Mouse (Mus musculus) kidney, postnatal 0 days (tissue): ENCODE measurements around the gene Dpf2. TPM values are rescaled to one million over a fixed set of nuclear protein-coding genes. Genes with fewer than 3 reads are reported as not detected.

ENCODE experiments used
- ATAC-seq: fragments of 200-750 bp; cut with Nextera tagmentation; replicated peaks from 2 replicates; pipeline ENCODE4 v1.8.0; 2017; ENCODE audit warnings: low read depth, moderate number of reproducible peaks, moderate TSS enrichment, moderate library complexity; ENCODE audit not compliant: low FRiP score
- DNase-seq: peaks from one replicate; pipeline ENCODE4 v3.0.0-alpha.2; 2016; ENCODE audit warnings: low spot score
- H3K27ac ChIP-seq: fragments of 300-500 bp; sonication (generic); 2 replicates; pipeline ENCODE4 v1.5.1; 2014; ENCODE audit warnings: mild to moderate bottlenecking
- H3K27me3 ChIP-seq: fragments of 300-500 bp; sonication (generic); 2 replicates; pipeline ENCODE4 v1.6.1; 2014; ENCODE audit warnings: low read length, mixed read lengths; ENCODE audit not compliant: insufficient read depth
- H3K36me3 ChIP-seq: fragments of 300-500 bp; sonication (generic); 2 replicates; pipeline ENCODE4 v1.6.1; 2014; ENCODE audit warnings: low read length, mixed read lengths; ENCODE audit not compliant: insufficient read depth
- H3K4me1 ChIP-seq: fragments of 300-500 bp; sonication (generic); replicated peaks from 2 replicates; pipeline ENCODE4 v1.6.1; 2014; ENCODE audit warnings: antibody characterized with exemption, low read length, mixed read lengths; ENCODE audit not compliant: insufficient read depth
- H3K4me2 ChIP-seq: fragments of 300-500 bp; sonication (generic); 2 replicates; pipeline ENCODE4 v1.6.1; 2014; ENCODE audit warnings: mild to moderate bottlenecking, low read length, moderate library complexity, mixed read lengths
- H3K4me3 ChIP-seq: fragments of 300-500 bp; sonication (generic); replicated peaks from 2 replicates; pipeline ENCODE4 v1.5.1; 2014; ENCODE audit warnings: low read depth, low read length
- H3K9ac ChIP-seq: fragments of 300-500 bp; sonication (generic); 2 replicates; pipeline ENCODE4 v1.6.1; 2014; ENCODE audit warnings: low read depth, low read length
- H3K9me3 ChIP-seq: fragments of 300-500 bp; sonication (generic); replicated peaks from 2 replicates; pipeline ENCODE4 v1.6.1; 2016; ENCODE audit warnings: low read length, inconsistent platforms, mixed read lengths
- CTCF ChIP-seq: IDR thresholded peaks from 2 replicates; pipeline ENCODE4 v1.5.1; 2016; ENCODE audit warnings: antibody characterized with exemption, low read depth, mild to moderate bottlenecking, moderate library complexity
- WGBS: fragments of 180-500 bp; shearing (Covaris S2); extraction: QIAGEN DNeasy Blood & Tissue Kit; methylation state at CpG from one replicate; pipeline ENCODE4 v1.1.7; 2014; 5-methylcytosine and 5-hydroxymethylcytosine counted together
- polyA plus RNA-seq: library from polyadenylated mRNA; unstranded; fragments of >200 nt; fragmentation: Nextera tagmentation; extraction: Ambion mirVana; gene quantifications from 2 replicates; pipeline ENCODE4 v1.2.1, GENCODE M21; 2015

The Dpf2 gene
- polyA plus RNA-seq, 1 experiment from 2014 or later: 109 TPM

- Histone ChIP-seq H3K27ac (no peak overlapping the region), H3K4me3 (no peak overlapping the region), H3K4me2 (no peak overlapping the region), H3K36me3 (peaks cover 62% of the 10 kb centered on the region), H3K9me3 (no peaks in the 10 kb centered on the region), H3K27me3 (no peaks in the 10 kb centered on the region), H3K9ac (no peak overlapping the region), H3K4me1 (no peaks in the 10 kb centered on the region)
- no peak for DNase-seq
- WGBS: 91% methylated on average over 20 of the region's 20 CpGs
- no peak for ATAC-seq
- no peak for TF ChIP-seq CTCF
These were observed 48.0 kb downstream of the Dpf2 start for GRCm38 (mm10) chr19:5864710-5865398.

DNA sequence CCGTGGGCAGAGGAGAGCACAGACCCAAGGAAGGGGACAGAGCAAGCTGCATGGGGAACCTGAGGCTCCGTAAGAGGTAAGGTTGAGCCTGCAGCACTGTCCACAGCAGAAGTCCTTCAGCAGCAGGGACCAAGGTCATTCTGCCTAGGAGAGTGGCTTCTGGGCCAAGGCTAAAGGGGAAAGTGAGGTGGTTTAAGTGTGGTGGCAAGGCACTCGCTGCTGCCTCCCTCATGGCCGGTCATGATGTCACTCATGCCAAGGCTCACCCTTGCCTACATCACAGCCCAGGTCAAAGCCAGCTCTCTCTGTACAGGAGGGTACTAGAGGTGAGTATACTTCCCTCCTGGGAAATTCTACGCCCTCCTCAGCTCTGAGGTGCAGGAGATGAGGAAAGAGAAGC, 49.0 kb downstream of the Dpf2 start:
- Histone ChIP-seq H3K4me2 (no peak overlapping the region), H3K4me1 (no peaks in the 10 kb centered on the region), H3K36me3 (peaks cover 66% of the 10 kb centered on the region), H3K27ac (no peak overlapping the region), H3K4me3 (no peak overlapping the region), H3K9me3 (no peaks in the 10 kb centered on the region), H3K27me3 (no peaks in the 10 kb centered on the region), H3K9ac (no peak overlapping the region)
- DNase-seq (no peak), ATAC-seq (0 out of 2 replicates have a peak, but pooled peaks have one; percentile 23)
- WGBS: 98% methylated on average over 5 of the region's 5 CpGs
- TF ChIP-seq CTCF: no peak

DNA sequence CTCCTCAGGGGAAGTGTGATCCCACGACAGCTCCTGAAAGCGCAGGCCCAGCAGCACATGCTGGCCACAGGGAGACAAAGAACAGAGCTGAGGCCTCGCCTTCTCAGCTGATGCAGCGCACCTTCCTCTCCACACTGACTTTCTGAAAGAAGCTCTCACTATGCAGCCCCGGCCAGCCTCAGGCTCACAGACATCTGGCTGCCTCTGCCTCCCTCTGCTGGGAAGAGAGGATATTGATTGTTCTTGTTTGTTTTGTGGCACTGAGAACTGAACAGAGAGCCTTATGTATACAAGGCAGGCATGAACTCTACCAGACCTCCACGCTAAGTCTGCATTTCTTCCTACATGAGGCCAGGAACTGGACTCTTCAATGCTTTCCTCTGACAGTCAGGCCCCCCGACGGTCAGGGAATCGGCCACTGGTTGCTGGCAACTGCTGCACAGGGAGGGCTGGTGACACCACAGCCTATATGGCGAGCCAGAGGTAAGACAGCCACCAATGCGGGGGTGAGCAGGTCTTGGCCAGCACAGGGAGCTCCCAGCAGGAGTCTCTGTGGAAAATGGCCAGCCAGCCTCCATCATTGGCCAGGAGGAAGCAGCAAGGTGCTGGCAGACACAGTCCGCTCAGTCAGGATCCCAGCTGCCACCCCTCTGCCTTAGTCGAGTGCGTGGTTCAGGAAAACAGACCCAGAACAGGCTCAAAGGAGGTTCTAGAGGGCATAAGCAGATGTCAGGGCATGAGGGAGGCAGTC, 50.3 kb downstream of the Dpf2 start:
- H3K27ac ChIP-seq: no peak overlapping the region
- no peak overlapping the region for H3K4me3 ChIP-seq
- no peaks in the 10 kb centered on the region for H3K9me3 ChIP-seq
- H3K36me3 ChIP-seq: peaks cover 71% of the 10 kb centered on the region
- peak; percentile 25; the same call in 1 of the 2 replicates for TF ChIP-seq CTCF
- 96% methylated on average over 14 of the region's 14 CpGs for WGBS
- no peak for DNase-seq
- H3K4me1 ChIP-seq: no peaks in the 10 kb centered on the region
- ATAC-seq: no peak
- no peak overlapping the region for H3K4me2 ChIP-seq
- H3K9ac ChIP-seq: no peak overlapping the region
- H3K27me3 ChIP-seq: no peaks in the 10 kb centered on the region

GRCm38 (mm10) chr19:5856604-5857003, 56.2 kb downstream of the Dpf2 start:
- ATAC-seq: no peak
- Histone ChIP-seq H3K36me3 (peaks cover 60% of the 10 kb centered on the region), H3K9ac (no peak overlapping the region), H3K9me3 (no peaks in the 10 kb centered on the region), H3K4me2 (no peak overlapping the region), H3K27ac (no peak overlapping the region), H3K27me3 (no peaks in the 10 kb centered on the region), H3K4me3 (no peak overlapping the region), H3K4me1 (no peaks in the 10 kb centered on the region)
- 90% methylated on average over 9 of the region's 9 CpGs for WGBS
- DNase-seq: no peak
- no peak for TF ChIP-seq CTCF

GRCm38 (mm10) chr19:5852035-5852722, 60.6 kb downstream of the Dpf2 start:
- Histone ChIP-seq H3K4me1 (peaks cover 28% of the 10 kb centered on the region), H3K27me3 (no peaks in the 10 kb centered on the region), H3K4me3 (no peak overlapping the region), H3K27ac (0 out of 2 replicates have a peak overlapping the region, but pooled peaks have one; percentile 44), H3K36me3 (peaks cover 30% of the 10 kb centered on the region), H3K9ac (no peak overlapping the region), H3K9me3 (no peaks in the 10 kb centered on the region), H3K4me2 (no peak overlapping the region)
- TF ChIP-seq CTCF: no peak
- 89% methylated on average over 12 of the region's 12 CpGs for WGBS
- no peak for ATAC-seq
- no peak for DNase-seq

- Histone ChIP-seq H3K9me3 (no peaks in the 10 kb centered on the region), H3K4me1 (peaks cover 28% of the 10 kb centered on the region), H3K27me3 (no peaks in the 10 kb centered on the region), H3K27ac (0 out of 2 replicates have a peak overlapping the region, but pooled peaks have one; percentile 44), H3K4me3 (no peak overlapping the region), H3K36me3 (peaks cover 28% of the 10 kb centered on the region), H3K4me2 (no peak overlapping the region), H3K9ac (no peak overlapping the region)
- DNase-seq: no peak
- no peak for ATAC-seq
- WGBS: 75% methylated on average over 5 of the region's 5 CpGs
- no peak for TF ChIP-seq CTCF
These were observed 61.3 kb downstream of the Dpf2 start for GRCm38 (mm10) chr19:5851481-5851971.
